Mouse (Mus musculus): Measurements from ENCODE around the gene Zdhhc13.

- TF ChIP-seq CTCF (IDR thresholded peaks at IDR 0.05; ENCODE audit: insufficient read depth, low read length) = no peak
- TF ChIP-seq POLR2A (IDR thresholded peaks at IDR 0.05; ENCODE audit: borderline replicate concordance, extremely low read depth, low read depth, low read length) = no peak
Observed at GRCm38 (mm10) chr7:48775436-48775835, 13.4 kb upstream of the Zdhhc13 start.
